Mouse (Mus musculus): ENCODE data around the gene Glyat.
"Not testable (repeated sequence)": the region's sequence is repeated elsewhere in the genome, so short reads cannot be mapped to it uniquely, and the experiment has no call there.

The Glyat gene

GRCm38 (mm10) chr19:12633176-12633575 is at the start of gene Glyat:
Gene Glyat (plus strand): TSS chr19:12633308.
- in situ Hi-C loops (cut with MboI, MseI): no loop called here

DNA sequence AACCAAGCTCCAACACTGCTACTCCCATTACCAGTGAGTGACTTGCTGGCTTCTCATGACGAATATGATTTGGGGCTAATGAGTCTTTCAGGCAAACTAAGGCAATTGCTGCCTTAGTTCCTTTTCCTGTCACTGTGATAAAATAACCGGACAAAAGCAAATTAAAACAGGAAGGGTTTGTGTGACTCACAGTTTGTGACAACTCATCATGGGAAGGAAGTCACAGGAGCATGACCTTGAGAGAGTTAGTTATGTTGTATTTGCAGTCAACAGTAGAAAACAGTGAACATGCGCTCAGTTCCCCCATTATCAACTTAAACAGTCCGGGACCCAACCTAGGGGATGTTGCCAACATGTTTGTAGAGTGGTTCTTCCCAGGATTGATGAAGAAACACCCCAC is 47.8 kb upstream of the Glyat start:
- in situ Hi-C loops (cut with MboI, MseI): loop anchor here (25.0 kb wide), 2 partner anchors 227 to 573 kb away; no protein-coding TSS in a partner anchor

GRCm38 (mm10) chr19:12591908-12592307 is 41.2 kb upstream of the Glyat start:
- in situ Hi-C loops (cut with MboI, MseI): loop anchor here (5.0 to 25.0 kb wide), 4 partner anchors 80 to 580 kb away; no protein-coding TSS in a partner anchor

GRCm38 (mm10) chr19:12595135-12595529 is 38.0 kb upstream of the Glyat start:
- in situ Hi-C loops (cut with MboI, MseI): loop anchor here (25.0 kb wide), 2 partner anchors 217 to 583 kb away; no protein-coding TSS in a partner anchor

- in situ Hi-C loops (cut with MboI, MseI): loop anchor here (25.0 kb wide), 2 partner anchors 217 to 583 kb away; no protein-coding TSS in a partner anchor
Observed at GRCm38 (mm10) chr19:12595530-12596289, 37.4 kb upstream of the Glyat start.

DNA sequence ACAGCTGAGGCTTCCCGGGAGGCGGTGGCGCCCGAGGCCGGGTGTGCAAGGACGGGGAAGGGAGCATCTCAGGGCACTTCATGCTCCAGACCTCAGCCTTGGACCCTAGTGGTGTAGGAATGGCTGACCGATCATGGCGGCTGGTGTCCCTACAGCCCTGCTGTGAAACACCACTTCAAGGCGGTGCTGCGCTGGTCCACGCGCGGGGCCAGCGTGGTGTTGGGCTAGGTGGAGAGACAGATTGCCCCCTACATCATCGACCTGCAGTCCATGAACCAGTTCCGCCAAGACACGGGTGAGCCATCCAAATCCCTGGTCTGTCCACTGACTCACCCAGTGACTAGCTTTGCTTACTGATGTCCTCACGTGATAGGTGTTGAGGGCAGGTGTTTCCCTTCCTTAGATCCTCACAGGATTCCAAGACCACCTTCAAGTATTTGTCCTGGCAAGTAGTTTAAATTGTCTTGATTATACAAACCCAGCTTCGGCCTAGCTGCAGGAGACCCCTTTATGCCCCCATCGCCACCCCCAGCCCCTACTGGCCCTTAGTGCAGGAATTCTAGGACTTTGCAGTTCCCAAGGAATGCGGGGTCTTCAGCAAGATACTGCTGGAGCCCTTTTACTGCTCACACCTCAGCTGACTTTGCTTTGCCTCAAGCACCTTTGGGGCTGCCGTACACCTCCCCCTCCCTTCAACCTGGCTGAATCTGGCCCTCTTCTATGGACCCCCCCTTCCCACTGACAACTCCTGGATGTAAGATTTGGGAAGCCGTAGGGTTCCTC is 36.6 kb upstream of the Glyat start:
- in situ Hi-C loops (cut with MboI, MseI): loop anchor here (25.0 kb wide), 2 partner anchors 216 to 584 kb away; no protein-coding TSS in a partner anchor

- in situ Hi-C loops (cut with MboI, MseI): loop anchor here (25.0 kb wide), 2 partner anchors 215 to 585 kb away; no protein-coding TSS in a partner anchor
Observed at GRCm38 (mm10) chr19:12597073-12597405, 36.1 kb upstream of the Glyat start.

GRCm38 (mm10) chr19:12598674-12599073 is 34.4 kb upstream of the Glyat start:
- in situ Hi-C loops (cut with MboI, MseI): loop anchor here (25.0 kb wide), 2 partner anchors 214 to 586 kb away; no protein-coding TSS in a partner anchor

DNA sequence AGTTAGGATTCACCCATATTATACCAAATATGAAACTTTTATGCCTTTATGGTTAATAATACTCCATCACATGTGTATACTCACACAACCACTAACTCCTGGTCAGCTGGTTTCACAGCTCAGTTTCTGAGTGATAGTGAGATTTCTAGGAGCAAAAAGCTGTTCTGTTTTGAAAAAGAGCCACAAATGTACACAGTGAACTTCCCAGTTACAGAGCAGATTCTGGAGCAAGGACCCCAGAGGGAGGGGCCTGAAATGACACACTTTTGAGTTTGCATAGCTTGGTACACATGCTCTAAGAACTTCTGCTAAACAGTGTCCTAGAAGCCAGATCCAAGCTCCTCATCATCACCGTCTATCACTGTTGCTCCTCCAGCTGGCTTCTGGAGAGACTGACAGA is 33.4 kb upstream of the Glyat start, which contains the start of gene Gm4952:
Gm4952 (plus strand) TSS at position 301 of the 400 bp plus-strand sequence.
- in situ Hi-C loops (cut with MboI, MseI): loop anchor here (25.0 kb wide), 2 partner anchors 213 to 587 kb away; no protein-coding TSS in a partner anchor

GRCm38 (mm10) chr19:12600684-12601480 is 32.2 kb upstream of the Glyat start:
- in situ Hi-C loops (cut with MboI, MseI): no loop called here

DNA sequence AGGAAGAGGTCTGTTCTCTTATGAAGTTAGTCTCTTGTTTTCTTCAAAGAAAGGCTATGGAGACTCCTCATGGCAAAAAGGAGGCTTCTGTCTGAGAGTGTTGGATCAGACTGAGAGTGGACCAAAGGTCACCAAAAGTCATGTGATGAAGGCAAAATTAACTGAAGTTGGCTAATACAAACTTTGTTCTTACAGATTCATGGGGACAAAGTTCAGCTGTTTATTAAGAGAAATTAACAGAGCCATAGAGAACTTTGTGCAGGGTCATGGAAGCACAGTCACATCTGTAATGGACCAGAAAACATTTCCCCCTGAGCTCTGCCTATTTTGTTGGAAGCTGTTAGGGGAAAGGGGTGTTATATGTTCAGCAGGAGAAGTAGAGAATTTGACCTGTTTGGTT is 24.8 kb upstream of the Glyat start:
- in situ Hi-C loops (cut with MboI, MseI): no loop called here

DNA sequence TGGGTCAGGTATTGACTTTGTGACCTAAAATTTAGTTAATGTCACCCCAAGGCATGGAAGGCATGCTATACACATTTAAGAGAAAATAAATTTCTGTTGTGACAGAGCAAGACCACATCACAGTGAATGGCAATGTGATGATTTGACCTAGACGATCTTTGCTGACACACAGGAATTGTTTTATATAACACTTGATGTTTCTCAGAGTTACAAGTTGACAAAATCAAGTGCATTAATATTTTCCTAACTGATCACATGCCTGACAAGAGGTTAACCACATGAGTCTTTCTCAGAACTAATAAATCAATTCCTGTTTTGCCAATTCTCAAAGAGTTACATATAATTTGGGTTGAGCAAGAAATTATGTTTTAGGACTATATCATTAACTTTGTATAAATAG is 19.5 kb upstream of the Glyat start:
- in situ Hi-C loops (cut with MboI, MseI): no loop called here

GRCm38 (mm10) chr19:12634259-12634658 is 1.2 kb downstream of the Glyat start:
- in situ Hi-C loops (cut with MboI, MseI): no loop called here

- in situ Hi-C loops (cut with MboI, MseI): no loop called here
Observed at GRCm38 (mm10) chr19:12634963-12635362, 1.9 kb downstream of the Glyat start.

DNA sequence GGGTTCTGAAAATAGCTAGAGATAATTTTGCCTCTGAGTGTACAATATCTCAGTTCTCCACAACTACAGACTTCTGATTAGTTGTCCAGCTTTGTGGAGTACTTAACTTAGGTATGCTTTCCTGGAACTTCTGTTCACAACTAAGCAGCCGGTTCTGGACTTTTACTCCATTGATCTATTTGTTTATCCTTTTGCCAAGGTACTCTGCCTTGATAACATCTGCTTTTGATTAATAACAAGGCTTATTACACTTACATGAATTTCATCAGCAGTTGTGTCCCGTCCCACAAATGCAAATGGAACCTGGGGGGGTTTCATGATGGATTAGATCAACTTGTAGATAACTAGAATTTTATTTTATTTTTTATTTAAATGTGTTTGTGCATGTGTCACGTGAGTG is 3.8 kb downstream of the Glyat start:
- in situ Hi-C loops (cut with MboI, MseI): no loop called here

- in situ Hi-C loops (cut with MboI, MseI): no loop called here
Observed at GRCm38 (mm10) chr19:12638049-12638448, 4.9 kb downstream of the Glyat start.

DNA sequence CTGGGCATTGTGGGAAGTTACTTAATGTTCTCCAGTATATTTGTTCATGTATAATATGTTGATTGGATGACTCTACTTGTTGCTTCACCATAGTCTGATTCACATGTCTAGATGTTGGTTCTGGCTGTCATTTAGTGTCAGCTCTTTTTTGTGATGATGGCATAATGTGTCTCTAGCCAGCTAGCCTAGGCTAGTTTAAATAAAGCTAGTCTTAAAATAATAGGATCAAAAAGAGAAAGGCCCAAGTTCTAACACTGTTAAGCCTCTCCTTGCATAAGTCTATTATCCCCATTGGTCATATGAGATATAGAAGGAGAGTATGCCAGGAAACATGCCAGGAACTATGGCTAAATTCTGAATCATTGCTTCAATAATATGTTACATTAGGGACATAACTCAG is 16.4 kb downstream of the Glyat start:
- in situ Hi-C loops (cut with MboI, MseI): no loop called here

- in situ Hi-C loops (cut with MboI, MseI): no loop called here
Observed at GRCm38 (mm10) chr19:12666156-12666555, 33.0 kb downstream of the Glyat start.

GRCm38 (mm10) chr19:12668601-12669000 is 35.5 kb downstream of the Glyat start:
- in situ Hi-C loops (cut with MboI, MseI): not testable (repeated sequence)

- in situ Hi-C loops (cut with MboI, MseI): no loop called here
Observed at GRCm38 (mm10) chr19:12670139-12670538, 37.0 kb downstream of the Glyat start, which contains the start of gene Olfr1442. Gene Olfr1442 (plus strand): TSS chr19:12670439.

- in situ Hi-C loops (cut with MboI, MseI): no loop called here
Observed at GRCm38 (mm10) chr19:12671051-12671450, 37.9 kb downstream of the Glyat start.

Data from regulatory T cell (primary cell).